Mouse (Mus musculus) right cerebral cortex, postnatal 25 days (tissue): ENCODE data around the gene App.

Experiments
- DNase-seq: peaks from one replicate; pipeline ENCODE4 v3.0.0; 2022

The App gene

DNA sequence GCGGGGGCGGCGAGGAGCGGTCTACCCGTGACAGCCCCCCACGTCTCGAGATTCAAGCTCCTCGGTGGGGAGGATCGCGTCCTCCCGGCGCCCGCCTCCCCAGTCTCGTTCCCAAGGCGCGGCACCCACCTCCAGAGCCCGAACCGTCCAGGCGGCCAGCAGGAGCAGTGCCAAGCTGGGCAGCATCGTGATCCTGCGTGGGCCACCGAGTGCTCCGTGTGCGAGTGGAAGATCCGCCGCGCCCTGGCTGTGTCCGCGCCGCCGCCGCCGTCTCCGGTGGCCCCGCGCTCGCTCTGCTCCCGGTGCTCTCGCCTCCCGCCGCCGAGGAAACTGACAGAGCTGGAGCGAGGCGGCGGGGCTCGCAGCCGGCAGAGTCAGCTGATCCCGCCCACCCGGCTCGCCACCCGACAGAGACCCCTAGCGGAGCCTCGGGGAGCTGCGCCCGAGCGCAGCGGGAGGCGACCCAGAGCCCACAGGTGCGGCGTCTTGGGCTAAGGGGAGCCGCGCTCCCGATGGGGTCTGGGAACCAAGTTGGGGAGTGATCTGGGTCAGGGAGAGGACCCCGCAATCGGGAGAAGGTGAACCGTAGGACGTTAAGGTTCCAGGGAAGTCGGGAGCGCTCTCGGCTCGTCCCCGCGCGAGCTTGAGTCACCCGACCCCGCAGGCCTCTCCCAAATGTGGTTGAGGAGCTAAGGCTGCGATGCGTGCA is at the start of gene App:
TSS of gene App (minus strand) at position 394 of the 709 bp plus-strand sequence.
- peak; percentile 93 for DNase-seq

- peak; percentile 11 for DNase-seq
Observed at GRCm38 (mm10) chr16:85215846-85216245, 42.3 kb upstream of the App start.

DNA sequence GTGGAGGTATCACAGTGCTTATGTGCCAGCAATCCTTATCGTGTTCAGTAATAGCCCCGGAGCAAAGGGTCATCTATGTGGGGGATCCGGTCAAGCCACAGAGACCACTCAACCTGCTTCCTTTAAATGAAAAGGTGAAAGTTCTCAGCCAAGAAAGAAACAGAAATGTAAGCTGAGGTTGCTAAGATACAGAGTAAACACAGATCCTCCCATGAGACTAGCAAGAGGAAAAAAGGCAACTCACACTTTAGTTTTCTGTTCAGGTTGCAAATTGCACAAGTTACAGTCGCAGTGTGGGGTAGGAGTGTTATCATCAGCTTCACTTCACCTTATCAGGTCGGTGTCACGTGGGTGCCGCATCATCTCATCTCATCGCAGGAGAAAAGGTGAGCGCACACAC is 41.6 kb upstream of the App start:
- no peak for DNase-seq

DNA sequence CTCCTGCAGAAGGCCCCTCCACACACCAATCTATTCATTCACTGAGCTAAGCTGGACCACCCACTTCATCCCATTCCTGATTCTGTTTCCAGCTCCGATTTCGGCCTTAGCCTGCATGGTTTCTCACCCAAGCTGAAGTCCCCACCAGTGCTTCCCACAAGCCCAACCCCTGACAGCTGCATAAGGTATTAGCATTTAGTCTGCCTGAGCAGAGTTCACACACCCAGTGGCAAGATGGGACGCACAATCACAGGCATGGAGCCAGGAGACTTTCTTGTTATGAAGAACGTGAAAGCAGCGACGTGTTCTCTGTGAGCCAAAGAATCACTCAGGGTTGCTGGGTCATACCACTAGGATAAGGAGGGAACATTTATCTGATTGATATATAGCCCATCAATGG is 22.1 kb upstream of the App start:
- DNase-seq = no peak

DNA sequence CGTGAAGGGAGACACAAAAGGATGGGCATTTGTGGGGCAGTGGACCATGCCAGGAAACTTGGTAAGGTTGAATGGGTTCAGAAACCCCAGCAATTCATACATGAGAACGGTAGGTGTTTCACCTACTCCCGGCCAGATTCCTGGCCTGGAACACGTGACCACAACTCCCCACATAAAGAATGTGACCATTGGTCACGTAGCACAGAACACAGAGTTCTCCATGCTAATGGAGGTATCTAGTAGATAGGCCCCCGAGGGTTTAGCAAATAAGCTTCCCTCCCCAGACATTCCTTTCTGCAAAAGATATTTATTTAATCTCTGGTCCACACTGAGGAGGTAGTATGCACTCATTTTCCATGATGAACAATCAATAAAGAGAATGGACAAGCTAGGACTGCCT is 21.6 kb upstream of the App start:
- DNase-seq = no peak

GRCm38 (mm10) chr16:85181502-85181901 is 7.9 kb upstream of the App start:
- DNase-seq = no peak

DNA sequence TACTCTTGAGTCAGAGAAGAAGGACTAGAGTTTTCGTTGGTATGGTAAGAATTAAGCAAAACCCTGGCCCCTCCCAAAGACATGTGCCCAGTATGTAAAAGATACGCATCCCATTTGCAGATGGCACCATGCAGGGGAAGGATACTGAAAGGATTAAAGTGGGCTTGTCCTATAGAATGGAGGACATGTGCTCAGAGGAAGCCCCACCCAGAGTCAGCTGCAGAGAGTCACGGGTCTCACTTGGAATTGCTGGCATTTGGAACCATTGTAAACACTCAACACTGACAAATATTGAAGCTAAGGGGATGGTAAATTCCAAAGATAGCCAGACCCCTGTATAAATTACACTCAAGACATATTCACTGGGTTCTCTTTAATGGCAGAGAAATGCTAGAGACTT is 7.1 kb upstream of the App start:
- no peak for DNase-seq

- no peak for DNase-seq
Observed at GRCm38 (mm10) chr16:85176666-85177065, 3.1 kb upstream of the App start.

DNA sequence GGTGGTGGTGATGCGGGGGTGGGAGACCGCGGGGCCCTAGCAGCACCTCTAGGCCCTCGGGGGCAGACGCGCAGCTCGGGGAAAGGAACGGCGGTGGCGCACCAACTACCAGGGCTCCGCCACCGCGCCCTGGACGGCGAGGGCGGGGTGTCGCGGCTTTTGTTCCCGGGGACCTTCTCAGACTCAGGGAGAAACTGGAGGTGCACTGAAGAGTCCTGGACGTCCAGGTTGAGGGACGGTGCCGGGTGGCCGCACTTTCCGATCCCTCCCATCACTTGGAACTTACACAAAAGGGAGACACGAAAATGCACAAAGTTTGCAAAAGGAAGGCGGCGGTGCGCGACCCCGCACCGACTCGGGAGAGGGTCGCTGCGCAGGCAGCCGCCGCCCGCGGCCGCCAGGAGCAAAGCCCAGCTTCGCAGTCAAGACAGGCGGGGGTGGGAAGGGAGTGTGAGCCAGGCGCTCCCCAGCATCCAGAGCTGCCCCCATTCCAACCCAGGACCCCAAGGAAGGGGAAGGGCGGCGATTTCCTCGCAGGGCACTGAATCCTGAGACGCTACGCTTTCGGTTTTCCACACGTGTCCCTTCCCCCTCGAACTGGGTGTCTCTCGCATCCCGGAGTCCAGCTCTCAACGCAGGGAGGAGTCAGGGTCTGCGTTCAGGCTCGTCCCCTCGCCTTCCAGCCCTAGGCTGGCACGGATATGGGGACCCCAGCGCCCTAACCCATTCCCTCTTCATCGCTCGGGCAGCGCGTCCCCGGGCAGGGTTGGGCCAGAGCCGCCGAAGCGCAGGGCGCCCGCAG is 794 bp downstream of the App start:
- peak; percentile 67 for DNase-seq

- peak; percentile 51 for DNase-seq
Observed at GRCm38 (mm10) chr16:85171976-85172570, 1.5 kb downstream of the App start.

DNA sequence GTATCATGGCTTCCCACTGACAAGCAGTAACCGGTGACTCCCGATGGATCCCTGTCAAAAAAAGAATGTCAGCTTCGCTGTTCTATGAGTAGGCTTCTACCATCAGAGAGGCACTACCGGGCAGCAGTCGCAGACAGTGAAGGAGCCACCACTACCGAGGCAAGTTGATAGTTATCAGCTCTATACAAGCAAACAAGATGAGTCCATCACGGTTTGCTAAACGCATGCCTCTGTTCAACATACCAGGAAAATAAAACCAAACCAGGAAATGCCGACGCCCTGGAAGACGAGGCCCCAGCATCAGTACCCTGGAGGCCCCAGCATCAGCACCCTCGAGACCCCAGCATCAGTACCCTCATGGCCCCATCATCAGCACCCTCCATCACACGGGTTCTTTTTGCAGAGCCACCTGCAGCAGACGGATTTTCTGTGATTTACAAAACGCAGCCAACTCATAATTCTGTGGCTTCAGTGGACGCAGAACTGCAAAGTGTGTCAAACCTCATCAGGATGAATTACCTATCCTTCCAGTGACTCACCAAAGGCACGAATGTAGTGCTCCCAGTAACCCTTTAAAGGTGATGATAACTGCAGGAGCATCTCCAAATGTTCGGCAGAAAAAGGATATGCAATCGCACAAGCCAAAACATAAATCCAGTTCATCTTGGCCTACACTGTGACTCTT is 2.6 kb downstream of the App start:
- no peak for DNase-seq

DNA sequence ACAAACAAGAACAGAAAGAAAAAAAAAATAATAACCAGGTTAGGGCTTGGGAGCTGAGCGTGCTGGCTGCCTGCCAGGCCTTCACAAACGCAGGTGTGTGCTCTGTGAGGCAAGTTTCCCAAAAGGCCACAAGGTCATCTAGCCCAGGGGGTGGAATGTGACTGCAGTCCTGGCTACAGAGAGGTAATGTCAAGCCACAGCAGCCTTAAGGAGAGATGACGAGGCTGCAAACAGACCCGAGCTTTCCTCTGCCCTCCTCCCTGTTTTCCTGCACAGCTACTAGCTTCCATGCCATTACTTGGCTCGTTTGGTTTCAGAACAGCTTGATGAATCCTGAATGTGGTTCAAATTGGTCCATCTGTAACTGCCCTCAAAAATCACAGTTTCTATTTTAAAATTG is 4.7 kb downstream of the App start:
- DNase-seq = no peak

DNA sequence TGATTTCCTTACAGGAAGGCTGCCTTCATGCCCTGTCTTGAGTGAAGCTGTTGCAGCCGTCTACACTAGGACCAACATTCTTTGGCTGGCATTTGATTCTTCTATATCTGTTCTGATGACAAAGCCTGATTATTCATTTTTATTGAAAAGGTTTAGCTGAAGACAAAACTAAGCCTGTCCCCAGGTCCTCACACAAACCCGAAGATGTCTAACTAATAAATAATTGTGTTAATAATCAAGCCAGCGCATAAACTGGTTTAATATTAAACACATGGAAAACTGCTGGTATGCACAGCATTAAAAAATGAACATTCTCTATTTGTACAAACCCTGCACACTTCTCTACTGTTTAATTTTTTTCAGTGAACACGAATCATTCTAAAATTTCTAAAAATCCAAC is 7.4 kb downstream of the App start:
- DNase-seq = no peak

DNA sequence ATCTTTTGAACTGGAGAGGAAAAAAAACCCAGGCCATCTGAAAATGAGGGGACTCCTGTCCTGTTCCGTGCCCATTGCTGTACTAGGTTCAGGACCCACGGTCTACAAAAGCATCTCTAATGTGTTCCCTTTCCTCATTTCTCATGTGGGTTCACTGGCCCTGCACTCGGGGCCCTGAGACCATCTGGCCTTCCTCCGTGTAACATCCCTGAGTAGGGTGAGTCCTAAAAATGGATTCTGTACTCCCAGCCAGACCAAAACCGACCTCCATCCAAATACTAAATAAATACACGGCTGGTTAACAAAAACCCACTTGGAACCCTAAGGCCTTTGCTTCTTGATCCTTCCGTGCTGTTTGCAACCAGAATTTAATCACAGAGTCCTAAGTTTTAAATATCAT is 7.9 kb downstream of the App start:
- no peak for DNase-seq

DNA sequence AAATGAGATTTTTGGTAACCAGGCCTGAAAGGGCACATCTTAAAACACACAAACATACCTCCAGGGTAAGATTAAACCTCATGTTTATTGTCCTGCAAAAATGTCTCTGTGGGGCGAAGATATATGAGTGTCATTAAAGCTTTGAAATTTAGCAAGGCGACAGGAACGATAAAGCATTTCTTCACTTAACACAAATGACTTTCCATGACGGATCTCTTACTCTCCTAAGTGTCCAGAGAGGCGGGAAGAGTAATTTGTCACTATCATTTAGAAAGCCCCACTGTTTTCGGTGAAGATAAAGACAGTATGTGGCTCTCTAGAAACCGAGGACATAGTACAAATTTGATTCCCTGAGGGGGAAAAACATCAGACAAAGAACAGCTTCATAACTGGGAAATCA is 8.4 kb downstream of the App start:
- DNase-seq = no peak

DNA sequence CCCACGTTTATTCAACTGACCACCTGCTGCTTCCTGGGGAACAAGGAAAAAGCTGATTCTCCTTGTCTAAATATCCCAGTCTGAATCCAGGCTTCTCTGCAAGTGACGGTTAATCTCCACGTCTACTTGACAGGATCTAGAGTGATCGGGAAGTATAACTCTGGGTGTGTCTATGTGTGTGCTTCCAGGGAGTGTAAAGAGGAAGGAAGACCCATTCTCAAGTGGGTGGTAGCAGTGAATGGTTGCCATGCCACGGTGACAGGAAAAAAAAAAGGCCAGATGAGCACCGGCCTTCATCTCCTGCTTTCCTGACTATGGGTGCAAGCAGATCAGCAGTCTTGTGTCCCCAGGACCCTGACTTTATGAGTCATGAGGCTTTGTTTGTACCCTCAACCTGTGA is 10.8 kb downstream of the App start:
- DNase-seq = no peak

DNA sequence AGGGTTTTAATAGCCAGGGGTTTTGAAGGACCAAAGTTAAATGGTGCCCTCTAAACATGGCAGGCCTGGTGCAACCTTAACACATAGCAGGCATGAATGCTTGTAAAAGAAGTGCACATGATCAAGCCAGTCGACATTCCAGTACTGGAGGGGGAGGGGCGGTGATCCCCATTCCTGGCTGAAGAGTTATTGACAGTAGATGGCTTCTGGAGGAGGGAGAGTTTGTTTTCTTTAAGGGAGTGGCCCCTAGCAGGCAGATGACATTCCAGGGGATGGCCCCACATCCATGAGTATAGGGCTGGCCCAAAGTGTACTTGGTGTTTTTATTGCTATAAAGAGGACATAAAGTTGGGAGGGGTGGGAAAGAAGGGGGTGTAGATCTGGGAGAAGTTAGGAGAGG is 13.4 kb downstream of the App start:
- no peak for DNase-seq

- DNase-seq = no peak
Observed at GRCm38 (mm10) chr16:85157796-85158546, 15.6 kb downstream of the App start.

DNA sequence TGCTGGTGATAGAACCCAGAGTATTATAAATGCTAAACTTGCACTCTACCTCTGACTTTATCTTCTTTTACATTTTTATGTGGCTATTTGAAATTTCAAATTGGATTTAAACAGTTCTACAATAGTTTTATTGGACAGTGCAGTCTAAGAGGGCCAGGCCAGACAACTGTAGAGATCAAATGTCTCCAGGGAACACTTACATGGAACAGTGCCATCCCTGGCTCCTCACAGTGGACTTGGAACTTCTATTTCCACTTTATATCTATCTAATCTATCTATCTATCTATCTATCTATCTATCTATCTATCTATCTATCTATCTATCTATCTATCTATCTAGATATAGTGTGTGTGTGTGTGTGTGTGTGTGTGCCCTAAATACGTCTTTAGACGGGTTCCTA is 16.4 kb downstream of the App start:
- no peak for DNase-seq

- DNase-seq = no peak
Observed at GRCm38 (mm10) chr16:85155836-85156235, 17.7 kb downstream of the App start.

DNA sequence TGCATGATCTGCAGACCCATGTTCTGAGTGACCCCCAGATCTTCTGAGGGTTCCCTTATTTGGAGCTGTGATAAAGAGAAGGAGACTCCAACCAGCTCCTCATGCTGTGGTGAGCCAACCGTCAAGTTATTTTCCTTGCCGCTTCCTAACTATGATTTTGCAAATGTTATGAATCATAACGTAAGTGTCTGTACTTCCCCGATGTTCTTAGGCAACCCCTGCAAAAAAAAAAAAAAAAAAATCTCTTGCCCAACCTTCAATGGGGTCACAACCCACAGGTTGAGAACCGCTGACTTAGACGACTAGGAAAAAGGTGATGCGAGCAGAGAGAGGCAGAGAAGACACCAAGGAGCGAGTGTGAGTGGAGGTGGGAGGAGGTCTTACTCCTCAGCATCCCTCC is 21.1 kb downstream of the App start:
- no peak for DNase-seq

DNA sequence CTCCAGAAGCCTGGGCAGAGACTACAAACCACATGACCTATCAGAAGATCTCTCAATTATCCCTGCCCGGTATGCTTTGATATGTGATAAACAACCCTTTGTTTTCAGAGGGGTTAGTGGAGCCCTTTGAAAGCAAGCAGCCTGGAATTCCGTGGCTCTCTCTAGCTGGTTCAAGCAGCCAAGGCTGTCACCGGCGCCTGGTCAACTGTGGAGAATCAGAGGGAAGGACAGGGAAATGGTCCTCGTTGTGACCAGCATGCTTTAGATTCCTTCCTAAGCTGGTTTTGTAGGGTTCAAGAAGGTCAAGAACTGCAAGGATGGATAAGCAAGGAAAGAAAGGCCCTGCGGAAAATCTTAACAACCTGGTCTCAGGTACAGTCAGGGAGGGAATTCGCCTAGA is 21.9 kb downstream of the App start:
- DNase-seq = no peak

DNA sequence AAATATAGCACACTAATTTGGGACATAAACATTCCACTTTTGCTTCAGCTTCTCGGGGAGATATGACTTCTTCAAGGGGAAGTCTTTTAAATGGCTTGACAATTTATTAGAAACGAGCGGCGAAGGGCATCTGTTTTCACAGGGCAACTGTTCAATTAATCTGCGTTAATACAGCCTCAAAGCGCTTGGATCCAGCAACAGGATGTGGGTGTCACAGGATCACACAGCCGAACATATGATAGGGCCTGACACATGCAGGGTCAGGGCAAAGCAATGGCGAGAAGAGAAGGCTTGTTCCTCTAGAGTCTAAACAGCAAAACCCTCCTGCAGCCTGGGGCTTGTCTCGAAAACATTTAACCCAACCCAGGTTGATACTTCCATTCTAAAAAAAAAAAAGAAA is 22.7 kb downstream of the App start:
- DNase-seq = no peak
